Mouse (Mus musculus) frontal cortex, adult 2 months (tissue): Measurements from ENCODE around the gene Olfr592. TPM values are rescaled to one million over a fixed set of nuclear protein-coding genes. Genes with fewer than 3 reads are reported as not detected.
"Not testable (repeated sequence)": the region's sequence is repeated elsewhere in the genome, so short reads cannot be mapped to it uniquely, and the experiment has no call there.

Experiments
- DNase-seq, 2 experiments: peaks; one replicate each; pipeline ENCODE4 v3.0.0; 2022; ENCODE audit warnings: low spot score in 1 of 2; ENCODE audit errors: extremely low spot score in 1 of 2
- polyA plus RNA-seq: library from polyadenylated mRNA; depleted of rRNA; stranded (reverse); fragments of >200 nt; gene quantifications from 2 replicates; pipeline ENCODE4 v1.2.3, GENCODE M21; 2012; rRNA removed

Olfr592 gene
- not detected in 2 replicates for polyA plus RNA-seq

- not testable (repeated sequence) for DNase-seq
These were observed at the start of gene Olfr592 for GRCm38 (mm10) chr7:103184503-103184902. Gene Olfr592 (plus strand): TSS chr7:103184803.

GRCm38 (mm10) chr7:103140579-103140978 lies 44.0 kb upstream of the Olfr592 start, which contains the start of gene Olfr588-ps1:
Gene Olfr588-ps1 (plus strand): TSS chr7:103140879.
- no peak for DNase-seq

- no peak for DNase-seq
These were observed 28.3 kb upstream of the Olfr592 start, which contains the start of gene Olfr589 for GRCm38 (mm10) chr7:103156256-103156655. Gene Olfr589 (minus strand): TSS chr7:103156356.

GRCm38 (mm10) chr7:103169697-103170096 lies 14.9 kb upstream of the Olfr592 start:
- no peak for DNase-seq

- DNase-seq: no peak
These were observed 6.4 kb upstream of the Olfr592 start, which contains the start of gene Olfr591 for GRCm38 (mm10) chr7:103178240-103178639. Gene Olfr591 (minus strand): TSS chr7:103178340.

DNA sequence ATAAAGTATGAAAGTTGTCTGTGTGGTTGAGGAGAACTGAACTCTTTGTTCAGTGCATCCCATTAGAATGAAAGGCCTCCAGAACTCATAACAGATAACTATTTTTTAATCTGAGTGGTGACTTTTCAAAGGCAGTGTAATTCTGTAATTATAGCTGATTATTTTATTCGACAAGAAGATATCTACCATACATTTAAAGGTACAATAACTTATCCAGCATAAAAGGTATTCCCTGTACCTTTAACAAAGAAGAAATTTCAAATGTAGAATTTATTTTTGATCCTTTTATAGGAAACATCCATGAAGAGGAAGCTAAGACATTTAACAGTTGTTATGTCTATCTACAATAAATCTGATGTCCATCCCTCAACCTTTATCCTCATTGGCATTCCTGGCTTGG lies 27.0 kb downstream of the Olfr592 start, which contains the start of gene Olfr593:
Gene Olfr593, plus strand, starts transcription at position 301 of the 400 bp plus-strand sequence.
- DNase-seq: no peak

DNA sequence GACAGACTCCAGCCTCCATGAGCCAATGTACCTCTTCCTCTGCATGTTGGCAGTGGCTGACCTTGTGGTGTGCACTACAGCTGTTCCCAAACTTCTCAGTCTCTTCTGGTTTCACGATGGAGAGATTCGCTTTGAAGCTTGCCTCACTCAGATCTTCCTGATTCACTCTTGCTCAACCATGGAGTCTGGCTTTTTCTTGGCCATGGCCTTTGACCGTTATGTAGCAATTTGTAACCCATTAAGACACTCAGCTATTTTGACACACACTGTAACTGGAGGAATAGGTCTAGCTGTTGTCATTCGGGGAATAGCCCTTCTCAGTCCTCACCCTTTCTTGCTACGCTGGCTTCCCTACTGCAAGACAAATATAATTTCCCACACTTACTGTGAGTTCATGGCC lies 27.4 kb downstream of the Olfr592 start:
- not testable (repeated sequence) for DNase-seq

DNA sequence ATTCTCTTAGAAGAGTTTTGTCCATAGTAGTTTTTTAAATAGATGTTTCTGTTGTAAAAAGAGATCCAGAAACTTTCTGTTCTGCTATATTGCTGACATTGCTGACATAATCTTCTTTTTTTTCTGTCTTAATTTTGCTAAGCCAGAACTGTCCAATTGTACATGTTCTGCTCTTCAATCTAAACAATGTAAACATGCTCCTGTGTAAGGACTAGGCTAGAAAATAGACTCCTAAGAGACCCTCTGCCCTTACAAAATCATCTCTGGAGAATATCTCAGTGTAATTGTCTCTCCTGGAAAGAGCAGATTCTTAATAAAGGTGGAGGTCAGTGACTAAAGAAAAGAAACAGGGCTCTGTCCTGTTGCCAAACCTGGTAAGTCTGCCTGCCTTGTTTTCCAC lies 32.1 kb downstream of the Olfr592 start, which contains the start of gene Olfr594:
Gene Olfr594, plus strand, starts transcription at position 301 of the 400 bp plus-strand sequence.
- DNase-seq: no peak

Other genes with a start within 250 kb of the Olfr592 start
- gene Olfr573-ps1, start 242.2 kb upstream of the Olfr592 start, polyA plus RNA-seq: not detected in 2 replicates
- gene Olfr574, start 236.3 kb upstream of the Olfr592 start, polyA plus RNA-seq: not detected in 2 replicates
- not detected in 2 replicates for gene Olfr575, start 226.0 kb upstream of the Olfr592 start, polyA plus RNA-seq
- gene Olfr576, start 222.1 kb upstream of the Olfr592 start, polyA plus RNA-seq: not detected in 2 replicates
- gene Olfr577, start 208.9 kb upstream of the Olfr592 start, polyA plus RNA-seq: not detected in 2 replicates
- gene Olfr578, start 195.5 kb upstream of the Olfr592 start, polyA plus RNA-seq: not detected in 2 replicates
- not detected in 2 replicates for gene Olfr582, start 146.8 kb upstream of the Olfr592 start, polyA plus RNA-seq
- not detected in 2 replicates for gene Olfr583, start 133.5 kb upstream of the Olfr592 start, polyA plus RNA-seq
- 0.13 TPM in 1 of 2 replicates, not detected in the other for gene Olfr584, start 102.9 kb upstream of the Olfr592 start, polyA plus RNA-seq
- gene Olfr585, start 87.1 kb upstream of the Olfr592 start, polyA plus RNA-seq: not detected in 2 replicates
- gene Olfr586, start 59.2 kb upstream of the Olfr592 start, polyA plus RNA-seq: not detected in 2 replicates
- not detected in 2 replicates for gene Olfr588-ps1, start 43.9 kb upstream of the Olfr592 start, polyA plus RNA-seq
- gene Olfr589, start 28.4 kb upstream of the Olfr592 start, polyA plus RNA-seq: not detected in 2 replicates
- gene Olfr591, start 6.5 kb upstream of the Olfr592 start, polyA plus RNA-seq: 0.11 TPM in 1 of 2 replicates, not detected in the other
- not detected in 2 replicates for gene Olfr593, start 27.1 kb downstream of the Olfr592 start, polyA plus RNA-seq
- gene Olfr594, start 32.2 kb downstream of the Olfr592 start, polyA plus RNA-seq: not detected in 2 replicates
- gene Usp17ld, start 67.7 kb downstream of the Olfr592 start, polyA plus RNA-seq: not detected in 2 replicates
- 0.23 TPM in 1 of 2 replicates, not detected in the other for gene Olfr596, start 120.8 kb downstream of the Olfr592 start, polyA plus RNA-seq
- gene Olfr597, start 131.5 kb downstream of the Olfr592 start, polyA plus RNA-seq: 0.19 TPM in 1 of 2 replicates, not detected in the other
- gene Olfr598, start 138.8 kb downstream of the Olfr592 start, polyA plus RNA-seq: 0.06 TPM in 1 of 2 replicates, not detected in the other
- gene Olfr599, start 151.1 kb downstream of the Olfr592 start, polyA plus RNA-seq: not detected in 2 replicates
- gene Olfr600, start 164.9 kb downstream of the Olfr592 start, polyA plus RNA-seq: not detected in 2 replicates
- not detected in 2 replicates for gene Olfr601, start 177.9 kb downstream of the Olfr592 start, polyA plus RNA-seq
- not detected in 2 replicates for gene Olfr603, start 201.4 kb downstream of the Olfr592 start, polyA plus RNA-seq
- gene Usp17lc, start 230.3 kb downstream of the Olfr592 start, polyA plus RNA-seq: not detected in 2 replicates